Mouse (Mus musculus) testis, postnatal 10 days (tissue): Measurements from ENCODE around the gene Dpp7.
A peak's percentile ranks its signal among the peaks of the same experiment; 100 is the strongest.

Experiments used
- DNase-seq: peaks from one replicate; pipeline ENCODE4 v3.0.0; 2021; ENCODE audit warnings: low spot score

Gene Dpp7

DNA sequence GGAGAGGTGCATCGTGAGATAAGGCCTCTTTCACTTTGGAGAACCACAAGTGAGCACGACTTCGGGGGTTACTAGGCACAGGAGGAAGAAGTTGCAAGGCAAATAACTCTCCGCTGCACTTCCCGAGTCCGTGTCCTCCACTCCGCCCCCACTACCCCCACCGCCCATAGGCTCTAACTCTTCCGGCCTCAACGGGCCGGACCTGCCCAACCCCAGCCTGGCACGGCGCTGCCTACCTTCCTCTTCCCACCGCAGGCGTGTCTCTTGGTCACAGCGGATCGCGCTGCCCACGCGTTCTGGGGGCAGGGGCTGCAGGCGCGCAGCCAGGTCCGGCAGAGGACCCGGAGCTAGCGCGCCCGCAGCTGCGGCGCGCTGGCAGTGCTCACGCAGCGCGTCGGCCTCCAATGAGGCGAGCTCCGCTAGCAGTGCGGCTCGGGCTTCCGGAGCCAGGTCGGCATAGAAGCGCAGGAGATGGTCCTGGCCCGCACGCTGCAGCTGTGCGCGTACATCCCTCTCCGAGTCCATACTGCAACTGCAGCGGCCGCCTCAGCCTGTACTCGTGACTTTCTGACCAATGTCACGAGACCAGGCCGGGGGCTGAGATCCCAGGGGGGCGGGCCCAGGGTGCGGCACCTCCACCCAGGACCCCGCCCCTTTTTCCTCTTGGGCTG, 9.1 kb upstream of the Dpp7 start, which contains the start of gene Uap1l1:
Gene Uap1l1, minus strand, starts transcription at position 592 of the 671 bp plus-strand sequence.
- peak; percentile 89 for DNase-seq

- DNase-seq, result no peak
Measured at GRCm38 (mm10) chr2:25364761-25365090, 8.6 kb upstream of the Dpp7 start.

DNA sequence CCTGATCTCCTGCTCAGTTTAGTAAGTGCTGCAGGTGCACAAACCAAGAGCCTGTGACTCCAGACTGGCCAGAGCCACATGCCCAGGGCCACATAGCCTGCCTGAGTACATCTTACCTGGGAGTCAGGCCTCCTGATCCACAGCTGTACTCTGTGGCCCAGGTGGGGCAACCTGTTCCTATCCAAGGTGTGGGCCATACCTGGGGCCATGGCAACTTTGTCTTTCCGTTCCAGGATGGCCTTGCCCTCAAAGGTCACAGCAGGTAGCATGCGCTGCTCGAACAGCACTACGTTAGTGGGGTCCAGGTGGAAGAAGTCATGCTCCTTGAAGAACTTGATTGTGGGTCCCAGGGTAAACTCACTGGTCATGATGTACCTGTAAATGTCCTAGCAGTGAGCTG, 8.2 kb upstream of the Dpp7 start:
- DNase-seq, result no peak

DNA sequence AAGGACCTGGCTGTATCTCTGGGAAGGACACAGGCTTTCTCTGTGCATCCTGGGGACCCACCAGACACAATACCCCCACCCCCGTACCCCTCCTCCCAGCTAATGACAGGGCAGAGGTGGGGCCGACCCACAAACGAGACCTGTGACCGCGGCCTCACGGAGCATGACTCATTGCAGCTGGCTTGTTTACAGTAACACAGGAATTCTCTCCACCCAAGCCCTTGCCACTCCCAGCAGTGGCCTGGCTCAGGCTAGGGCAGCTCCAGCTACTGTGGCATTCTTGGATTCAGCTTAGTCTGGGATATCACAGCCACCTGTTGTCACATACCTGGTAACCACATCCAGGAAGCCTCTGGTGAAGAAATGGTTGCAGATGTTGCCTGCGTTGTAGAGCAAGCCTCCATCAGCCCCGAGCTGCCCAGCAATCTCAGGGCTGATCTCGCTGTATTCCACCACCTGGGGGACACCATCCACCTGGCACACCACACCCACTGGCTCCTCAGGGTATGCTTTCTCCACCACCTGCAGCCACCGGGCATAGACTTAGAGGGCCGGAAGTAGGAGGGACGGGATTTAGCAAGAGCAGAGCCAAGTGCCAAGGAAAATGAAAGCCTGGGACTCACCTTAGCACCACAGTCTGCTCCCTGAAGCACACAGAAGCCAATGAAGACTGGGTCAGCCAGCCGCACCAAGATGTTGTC, 7.5 kb upstream of the Dpp7 start:
- DNase-seq, result no peak

GRCm38 (mm10) chr2:25359848-25360247, 3.7 kb upstream of the Dpp7 start:
- DNase-seq, result no peak

DNA sequence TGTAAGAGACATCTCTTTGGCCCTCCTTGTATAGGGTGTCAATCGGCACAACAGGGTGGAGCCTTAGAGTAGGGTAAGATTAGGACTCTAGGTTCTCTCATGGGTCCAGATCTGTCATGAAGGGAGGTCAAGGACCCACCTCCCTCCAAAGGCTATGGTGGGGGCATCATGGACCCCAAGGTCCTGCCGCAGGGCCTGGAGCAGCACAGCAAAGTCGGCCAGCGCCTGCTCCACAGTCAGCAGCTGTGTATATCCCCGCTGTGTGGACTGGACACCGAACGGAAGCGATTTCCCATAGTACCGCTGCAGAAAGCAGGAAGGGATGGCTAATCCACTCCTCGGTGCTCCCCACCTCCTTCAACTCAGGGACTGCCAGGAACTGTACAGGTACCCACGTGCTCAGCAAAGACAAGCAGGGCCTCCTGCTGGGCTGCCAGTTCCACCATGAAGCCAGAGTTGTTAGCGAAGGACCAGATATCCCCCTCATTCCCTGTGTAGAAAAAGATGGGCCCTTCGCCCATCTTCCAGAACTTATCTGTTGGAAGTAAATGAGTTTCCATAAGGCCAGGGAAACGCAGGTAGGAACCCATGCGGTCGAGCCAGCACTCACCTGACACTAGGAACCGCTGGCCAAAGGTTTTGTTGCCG, 616 bp downstream of the Dpp7 start:
- DNase-seq, result no peak

- DNase-seq, result no peak
Measured at GRCm38 (mm10) chr2:25354211-25354610, 1.9 kb downstream of the Dpp7 start.

GRCm38 (mm10) chr2:25350701-25351100, 5.5 kb downstream of the Dpp7 start:
- no peak for DNase-seq

DNA sequence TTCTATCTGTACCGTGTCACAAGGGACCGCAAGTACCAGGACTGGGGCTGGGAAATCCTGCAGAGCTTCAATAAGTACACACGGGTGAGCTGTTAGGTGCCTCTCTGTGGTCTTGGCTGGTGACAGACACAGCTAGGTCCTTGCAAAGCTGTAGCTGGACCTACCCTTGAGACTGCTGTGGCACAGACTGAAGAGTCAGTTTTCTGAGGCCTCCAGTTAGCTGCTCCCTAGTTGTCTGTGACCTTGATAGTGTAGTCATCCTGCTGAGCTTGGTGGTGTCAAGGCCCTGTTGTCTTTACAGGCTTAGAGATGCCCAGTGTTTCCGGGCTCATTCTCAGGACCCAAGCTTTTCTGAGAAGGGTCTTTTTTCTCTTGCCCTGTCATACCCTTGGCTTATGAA, 6.7 kb downstream of the Dpp7 start:
- DNase-seq, result no peak

GRCm38 (mm10) chr2:25348162-25348561, 8.0 kb downstream of the Dpp7 start:
- no peak for DNase-seq

GRCm38 (mm10) chr2:25338303-25338702, 17.9 kb downstream of the Dpp7 start:
- no peak for DNase-seq

DNA sequence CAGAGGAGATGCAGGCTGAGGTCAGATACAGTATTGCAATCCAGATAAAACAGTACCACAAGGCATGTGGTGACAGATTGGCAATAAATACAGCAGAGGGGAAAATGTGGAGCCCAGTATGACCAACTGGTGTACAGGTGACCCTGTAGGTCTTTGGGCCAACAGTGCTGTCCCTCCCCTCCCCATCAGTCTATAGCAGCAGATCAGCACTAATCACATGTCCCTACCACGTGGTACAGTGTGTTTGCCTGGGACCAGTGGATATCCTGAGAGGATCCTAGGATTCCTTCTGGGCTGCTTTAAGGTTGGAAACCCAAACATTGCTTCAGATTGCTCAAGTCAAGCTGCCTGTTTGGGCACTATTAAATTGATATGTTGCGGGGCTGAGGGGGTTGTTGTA, 22.6 kb downstream of the Dpp7 start:
- no peak for DNase-seq

GRCm38 (mm10) chr2:25332286-25333160, 23.6 kb downstream of the Dpp7 start, which contains the start of gene Man1b1:
Man1b1 (plus strand) TSS chr2:25332338.
- peak; percentile 100 for DNase-seq

DNA sequence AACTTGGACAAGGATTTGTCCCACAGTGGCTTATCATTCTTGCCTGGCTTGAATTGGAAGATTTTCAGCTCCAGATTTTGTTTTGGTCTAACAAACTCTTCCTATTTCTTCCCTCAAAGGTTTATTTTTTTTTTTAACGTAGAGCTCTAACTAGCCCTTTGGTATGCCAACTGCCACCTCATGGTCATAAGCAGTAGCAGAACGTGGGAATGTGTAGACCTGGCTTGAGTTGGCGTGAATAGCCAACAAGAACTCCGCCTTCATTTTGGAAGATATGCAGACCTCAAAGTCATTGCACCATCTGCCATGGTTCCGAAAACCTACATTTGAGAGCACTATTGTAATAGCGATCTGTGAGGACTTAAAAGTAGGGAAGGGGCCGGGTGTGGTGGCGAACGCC, 24.7 kb downstream of the Dpp7 start:
- DNase-seq, result no peak

GRCm38 (mm10) chr2:25328440-25328839, 27.7 kb downstream of the Dpp7 start:
- DNase-seq, result no peak

- no peak for DNase-seq
Measured at GRCm38 (mm10) chr2:25326036-25326435, 30.1 kb downstream of the Dpp7 start.

GRCm38 (mm10) chr2:25320084-25320483, 36.1 kb downstream of the Dpp7 start:
- no peak for DNase-seq

GRCm38 (mm10) chr2:25318971-25319773, 37.0 kb downstream of the Dpp7 start, which contains the start of gene Grin1:
Grin1 (minus strand) TSS chr2:25319187.
- peak; percentile 85 for DNase-seq

DNA sequence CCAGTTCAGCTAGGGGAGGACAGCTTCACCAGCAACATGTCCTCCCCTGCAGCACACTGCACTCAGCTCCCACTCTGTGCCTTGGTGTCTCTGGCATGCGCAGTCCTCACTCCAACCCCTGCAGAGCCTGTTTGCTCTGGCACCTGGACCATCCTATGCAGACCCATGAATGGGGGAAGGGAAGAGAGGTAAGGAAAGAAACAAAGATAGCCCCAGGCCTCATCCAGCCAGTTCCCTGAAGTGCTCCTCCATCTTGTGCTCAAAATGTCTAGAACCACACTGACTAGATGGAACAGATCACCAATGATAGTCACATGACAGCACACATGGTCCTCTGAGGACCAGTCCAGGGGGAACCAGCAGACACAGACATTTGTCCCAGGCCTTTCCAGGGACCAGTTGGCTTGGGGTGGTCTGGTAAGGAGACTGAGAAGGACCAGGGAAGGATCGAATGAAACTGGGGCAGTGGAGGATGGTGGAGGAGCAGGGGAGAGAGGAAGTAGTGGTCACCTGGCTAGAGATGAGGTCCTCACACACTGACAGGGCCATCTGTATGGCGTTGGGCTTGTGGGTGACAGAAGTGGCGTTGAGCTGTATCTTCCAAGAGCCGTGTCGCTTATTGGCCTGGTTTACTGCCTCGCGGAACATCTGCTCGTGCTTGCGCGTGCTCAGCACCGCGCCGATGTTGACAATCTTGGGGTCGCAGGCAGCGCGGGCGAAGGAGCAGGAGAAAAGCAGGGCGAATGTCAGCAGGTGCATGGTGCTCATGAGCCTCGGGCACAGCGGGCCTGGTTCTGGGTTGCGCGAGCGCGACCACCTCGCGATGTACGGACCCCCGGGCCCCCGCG, 37.8 kb downstream of the Dpp7 start:
- DNase-seq, result no peak

GRCm38 (mm10) chr2:25311491-25311891, 44.7 kb downstream of the Dpp7 start:
- no peak for DNase-seq
